Mouse (Mus musculus) liver, embryonic 13.5 days (tissue): ENCODE data around the gene Mvk. TPM values are rescaled to one million over a fixed set of nuclear protein-coding genes. Genes with fewer than 3 reads are reported as not detected.

Experiments used
- ATAC-seq: fragments of 200-750 bp; cut with Nextera tagmentation; 2 replicates; pipeline ENCODE4 v1.8.0; 2017; ENCODE audit warnings: low read depth, mild to moderate bottlenecking, moderate number of reproducible peaks, moderate library complexity
- DNase-seq: peaks from one replicate; pipeline ENCODE4 v3.0.0; 2022
- H3K27ac ChIP-seq: fragments of 300-500 bp; sonication (generic); 2 replicates; pipeline ENCODE4 v1.5.1; 2015; ENCODE audit warnings: moderate library complexity, mild to moderate bottlenecking, inconsistent platforms
- H3K27me3 ChIP-seq: fragments of 300-500 bp; sonication (generic); 2 replicates; pipeline ENCODE4 v1.6.1; 2015; ENCODE audit warnings: mild to moderate bottlenecking, inconsistent platforms
- H3K36me3 ChIP-seq: fragments of 300-500 bp; sonication (generic); 2 replicates; pipeline ENCODE4 v1.6.1; 2015; ENCODE audit warnings: mild to moderate bottlenecking, inconsistent platforms
- H3K4me1 ChIP-seq: fragments of 300-500 bp; sonication (generic); replicated peaks from 2 replicates; pipeline ENCODE4 v1.6.1; 2015; ENCODE audit warnings: inconsistent platforms
- H3K4me2 ChIP-seq: fragments of 300-500 bp; sonication (generic); 2 replicates; pipeline ENCODE4 v1.6.1; 2015; ENCODE audit warnings: inconsistent platforms, mild to moderate bottlenecking, moderate library complexity
- H3K4me3 ChIP-seq: fragments of 300-500 bp; sonication (generic); replicated peaks from 2 replicates; pipeline ENCODE4 v1.5.1; 2015; ENCODE audit warnings: mild to moderate bottlenecking, inconsistent platforms
- H3K9ac ChIP-seq: fragments of 300-500 bp; sonication (generic); 2 replicates; pipeline ENCODE4 v1.6.1; 2015; ENCODE audit warnings: mild to moderate bottlenecking, inconsistent platforms
- H3K9me3 ChIP-seq: fragments of 300-500 bp; sonication (generic); replicated peaks from 2 replicates; pipeline ENCODE4 v1.6.1; 2016; ENCODE audit warnings: inconsistent platforms
- WGBS: fragments of 180-500 bp; shearing (Covaris S2); methylation state at CpG from one replicate; pipeline ENCODE4 v1.1.7; 2015; ENCODE audit not compliant: insufficient replicate concordance; 5-methylcytosine and 5-hydroxymethylcytosine counted together
- polyA plus RNA-seq: library from polyadenylated mRNA; unstranded; fragments of >200 nt; fragmentation: Nextera tagmentation; extraction: Ambion mirVana; gene quantifications from 2 replicates; pipeline ENCODE4 v1.2.1, GENCODE M21; 2015

Gene Mvk
- 31.5 and 36.6 TPM in 2 replicates for polyA plus RNA-seq

DNA sequence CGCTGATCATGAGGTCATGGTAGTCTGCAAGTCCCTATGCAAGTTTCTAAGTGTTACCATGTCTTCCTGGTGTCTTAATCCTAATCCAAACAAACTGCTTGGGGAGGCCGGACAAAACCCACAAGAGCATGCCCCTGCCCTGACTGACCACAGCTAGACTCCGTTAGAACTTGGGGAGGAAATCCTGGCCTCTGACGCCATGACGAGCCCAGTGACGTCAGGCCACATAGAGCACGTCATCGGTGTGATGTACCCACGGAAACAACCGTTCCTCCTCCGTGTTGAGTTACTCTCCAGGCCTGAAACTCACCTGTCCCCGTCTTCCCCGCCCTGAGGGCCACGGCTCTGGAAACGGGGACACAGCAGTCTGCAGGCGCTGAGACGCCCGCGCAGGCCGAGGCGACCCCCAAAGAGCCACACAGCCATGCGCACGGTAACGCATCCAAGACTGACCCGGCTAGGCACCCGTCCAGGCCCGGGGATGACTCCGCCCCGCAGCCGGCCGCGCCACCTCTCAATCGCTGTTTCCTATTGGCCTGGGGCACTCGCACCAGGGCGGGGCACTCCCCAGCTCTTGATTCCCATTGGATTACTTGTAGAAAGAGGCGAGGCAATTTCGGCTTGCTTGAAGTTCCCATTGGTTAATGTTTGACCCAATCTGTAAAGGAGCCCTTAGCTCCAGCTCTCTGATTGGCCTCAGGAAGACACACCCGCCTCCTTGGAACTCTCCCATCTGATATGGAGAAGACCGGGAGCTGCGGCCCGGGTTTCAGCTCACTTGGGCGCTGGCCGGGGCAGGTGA, at the start of gene Mvk, which contains the start of gene Mmab:
TSS of gene Mvk (plus strand) at position 704 of the 802 bp plus-strand sequence.
TSS of gene Mmab (minus strand) at position 495 of the 802 bp plus-strand sequence.
- Histone ChIP-seq H3K36me3 (peaks cover 10% of the 10 kb centered on the region), H3K9ac (peak within 1 kb of the TSS; percentile 76), H3K27ac (peak within 1 kb of the TSS; percentile 58), H3K27me3 (no peaks in the 10 kb centered on the region), H3K4me1 (peaks cover 26% of the 10 kb centered on the region), H3K9me3 (no peaks in the 10 kb centered on the region), H3K4me3 (peak within 1 kb of the TSS; percentile 70), H3K4me2 (peak within 1 kb of the TSS; percentile 87)
- 2% methylated on average over 43 of the region's 43 CpGs for WGBS
- DNase-seq, result peak; percentile 96
- peak; percentile 95 for ATAC-seq

DNA sequence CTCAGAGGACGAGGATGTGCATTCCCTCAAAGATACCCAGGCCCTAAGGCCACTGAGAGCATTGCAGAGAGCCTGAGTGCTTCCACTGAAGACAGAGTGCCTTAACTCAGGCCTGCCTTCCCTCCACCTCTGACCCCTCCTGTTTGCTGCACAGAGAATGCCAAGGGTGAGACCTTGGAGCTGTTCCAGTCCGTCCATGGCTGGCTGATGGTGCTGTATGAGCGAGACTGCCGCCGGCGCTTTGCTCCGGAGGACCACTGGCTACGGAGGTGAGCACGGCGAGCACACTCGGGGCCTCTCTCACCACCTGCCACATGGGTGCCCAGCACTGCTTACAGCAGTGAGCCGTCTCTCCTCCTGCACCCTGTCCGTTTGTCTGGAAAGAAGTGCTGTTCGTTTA, 37.5 kb upstream of the Mvk start:
- Histone ChIP-seq H3K27ac (no peak overlapping the region), H3K4me1 (no peaks in the 10 kb centered on the region), H3K27me3 (no peaks in the 10 kb centered on the region), H3K9ac (no peak overlapping the region), H3K36me3 (peaks cover 100% of the 10 kb centered on the region), H3K4me3 (no peak overlapping the region), H3K9me3 (no peaks in the 10 kb centered on the region), H3K4me2 (no peak overlapping the region)
- DNase-seq, result no peak
- ATAC-seq, result no peak
- WGBS, result 87% methylated on average over 14 of the region's 14 CpGs

DNA sequence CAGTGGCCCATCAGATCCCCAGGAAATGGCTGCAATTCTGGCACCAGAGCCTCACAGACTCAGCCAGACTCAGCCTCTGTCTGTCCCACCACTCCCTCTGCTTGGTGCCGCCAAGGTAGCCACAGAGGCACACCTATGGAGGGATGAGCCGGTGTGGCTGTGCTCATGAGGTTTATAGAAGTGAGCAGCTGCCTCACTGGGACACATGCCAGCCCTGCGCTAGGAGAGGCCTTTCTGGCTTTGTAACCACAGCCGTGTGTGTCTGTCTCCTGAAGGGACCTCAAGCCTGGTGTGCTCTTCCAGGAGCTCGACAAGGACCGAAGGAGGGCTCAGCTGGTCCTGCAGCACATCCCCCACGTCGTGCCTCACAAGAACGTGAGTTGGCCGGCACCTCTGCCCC, 36.8 kb upstream of the Mvk start:
- H3K9ac ChIP-seq, result no peak overlapping the region
- peaks cover 100% of the 10 kb centered on the region for H3K36me3 ChIP-seq
- H3K27ac ChIP-seq, result no peak overlapping the region
- no peak overlapping the region for H3K4me3 ChIP-seq
- WGBS, result 85% methylated on average over 10 of the region's 10 CpGs
- no peak overlapping the region for H3K4me2 ChIP-seq
- no peaks in the 10 kb centered on the region for H3K4me1 ChIP-seq
- DNase-seq, result no peak
- no peak for ATAC-seq
- no peaks in the 10 kb centered on the region for H3K9me3 ChIP-seq
- no peaks in the 10 kb centered on the region for H3K27me3 ChIP-seq

DNA sequence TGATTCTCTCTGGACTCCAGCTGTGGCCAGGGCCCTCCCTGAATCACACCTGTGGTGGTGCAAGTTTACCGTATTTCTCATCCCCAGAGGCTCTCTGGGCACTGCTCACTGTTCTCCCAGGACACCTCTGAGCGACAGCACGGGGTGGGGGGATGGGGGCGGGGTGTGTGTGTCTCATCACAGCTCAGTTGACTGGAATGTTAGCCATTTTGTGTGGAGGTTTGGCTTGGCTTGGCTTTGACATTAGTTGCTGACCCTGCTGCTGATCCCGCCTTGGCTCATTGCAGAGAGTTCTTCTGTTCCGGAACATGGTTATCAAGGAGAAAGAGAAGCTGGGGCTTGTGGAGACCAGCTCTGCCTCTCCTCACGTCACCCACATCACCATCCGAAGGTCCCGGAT, 36.3 kb upstream of the Mvk start:
- Histone ChIP-seq H3K36me3 (peaks cover 100% of the 10 kb centered on the region), H3K4me2 (no peak overlapping the region), H3K27ac (no peak overlapping the region), H3K4me3 (no peak overlapping the region), H3K4me1 (0 out of 2 replicates have a peak, but pooled peaks cover under 1% of the 10 kb centered on the region), H3K27me3 (no peaks in the 10 kb centered on the region), H3K9ac (no peak overlapping the region), H3K9me3 (no peaks in the 10 kb centered on the region)
- 91% methylated on average over 9 of the region's 9 CpGs for WGBS
- ATAC-seq (no peak), DNase-seq (no peak)

DNA sequence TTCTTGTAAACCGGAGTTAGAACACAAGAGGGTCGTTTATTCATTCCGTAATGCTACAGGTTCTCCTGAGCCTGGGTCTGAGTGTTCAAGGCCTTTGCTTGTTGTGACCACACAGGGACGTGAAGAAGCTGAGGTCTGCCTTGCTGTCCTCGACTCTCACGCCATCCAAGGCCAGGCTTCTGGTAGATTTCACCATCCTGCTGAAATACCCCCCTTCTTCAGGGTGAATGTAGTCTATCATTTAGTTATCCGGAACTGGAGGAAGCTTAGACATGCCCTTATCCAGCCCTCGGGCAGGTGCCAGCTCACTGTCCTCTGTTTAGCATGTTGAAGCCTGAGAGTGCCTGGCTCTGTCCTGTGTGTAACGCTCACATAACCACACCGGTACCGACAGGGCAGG, 35.2 kb upstream of the Mvk start:
- H3K27me3 ChIP-seq, result no peaks in the 10 kb centered on the region
- 86% methylated on average over 11 of the region's 11 CpGs for WGBS
- DNase-seq (no peak), ATAC-seq (no peak)
- no peak overlapping the region for H3K27ac ChIP-seq
- H3K36me3 ChIP-seq, result peaks cover 98% of the 10 kb centered on the region
- no peak overlapping the region for H3K4me2 ChIP-seq
- H3K9me3 ChIP-seq, result no peaks in the 10 kb centered on the region
- H3K4me3 ChIP-seq, result no peak overlapping the region
- peaks cover 10% of the 10 kb centered on the region; the same call in 1 of the 2 replicates for H3K4me1 ChIP-seq
- no peak overlapping the region for H3K9ac ChIP-seq

DNA sequence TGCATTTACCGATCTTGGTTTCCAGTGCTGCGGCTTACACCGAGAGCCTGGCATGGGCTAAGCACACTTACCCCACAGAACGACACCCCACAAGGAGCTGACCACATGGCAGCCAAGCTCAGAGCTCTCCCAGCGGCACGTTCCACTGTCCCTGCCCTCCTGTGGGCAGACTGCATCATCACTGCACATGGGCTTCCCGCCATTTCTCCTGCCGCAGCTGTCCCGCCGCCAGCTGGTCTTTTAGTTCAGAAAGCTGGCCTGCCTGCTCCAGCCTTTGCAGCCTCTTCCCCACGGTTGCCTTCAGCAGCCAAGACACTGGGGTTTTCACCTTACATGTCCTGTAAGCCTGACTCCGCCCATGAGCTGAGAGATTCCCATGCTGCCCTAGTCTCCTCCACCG, 33.6 kb upstream of the Mvk start:
- Histone ChIP-seq H3K9me3 (no peaks in the 10 kb centered on the region), H3K4me1 (peaks cover 10% of the 10 kb centered on the region; the same call in 1 of the 2 replicates), H3K9ac (no peak overlapping the region), H3K4me2 (no peak overlapping the region), H3K36me3 (peaks cover 95% of the 10 kb centered on the region), H3K27ac (no peak overlapping the region), H3K27me3 (no peaks in the 10 kb centered on the region), H3K4me3 (no peak overlapping the region)
- DNase-seq, result no peak
- WGBS, result 90% methylated on average over 13 of the region's 13 CpGs
- ATAC-seq, result no peak

DNA sequence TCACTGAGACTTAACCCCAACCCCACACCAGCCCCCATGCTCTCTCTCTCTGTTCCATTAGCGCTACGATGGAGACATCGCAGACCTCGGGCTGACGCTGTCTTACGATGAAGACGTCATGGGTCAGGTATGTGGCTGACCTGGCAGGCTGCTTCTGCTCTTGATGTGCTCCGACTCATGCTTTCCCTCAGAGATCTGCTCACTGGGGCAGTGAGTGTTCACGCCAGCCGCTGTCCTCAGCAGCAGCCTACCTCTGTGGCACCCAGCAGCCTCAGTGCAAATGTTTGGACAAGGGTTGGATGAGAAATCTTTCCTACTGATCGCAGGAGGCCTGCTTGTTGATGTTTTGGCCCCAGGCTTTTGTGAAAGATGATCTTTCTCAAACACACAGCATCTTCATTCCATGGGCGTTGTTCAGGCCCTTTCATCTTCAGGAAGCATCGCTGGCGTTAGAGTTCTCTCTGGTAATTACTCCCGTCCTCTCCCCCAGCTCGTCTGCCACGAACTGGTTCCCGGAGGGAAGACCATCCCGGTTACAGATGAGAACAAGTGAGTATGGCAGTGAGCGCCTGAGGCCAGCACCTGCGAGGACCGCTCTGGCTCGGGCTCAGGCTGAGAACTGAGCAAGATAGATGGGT, 31.6 kb upstream of the Mvk start:
- DNase-seq, result no peak
- peaks cover 10% of the 10 kb centered on the region; the same call in 1 of the 2 replicates for H3K4me1 ChIP-seq
- no peaks in the 10 kb centered on the region for H3K27me3 ChIP-seq
- H3K27ac ChIP-seq, result no peak overlapping the region
- H3K4me3 ChIP-seq, result no peak overlapping the region
- H3K9ac ChIP-seq, result no peak overlapping the region
- ATAC-seq, result no peak
- H3K36me3 ChIP-seq, result peaks cover 95% of the 10 kb centered on the region
- no peak overlapping the region for H3K4me2 ChIP-seq
- 82% methylated on average over 23 of the region's 23 CpGs for WGBS
- no peaks in the 10 kb centered on the region for H3K9me3 ChIP-seq

DNA sequence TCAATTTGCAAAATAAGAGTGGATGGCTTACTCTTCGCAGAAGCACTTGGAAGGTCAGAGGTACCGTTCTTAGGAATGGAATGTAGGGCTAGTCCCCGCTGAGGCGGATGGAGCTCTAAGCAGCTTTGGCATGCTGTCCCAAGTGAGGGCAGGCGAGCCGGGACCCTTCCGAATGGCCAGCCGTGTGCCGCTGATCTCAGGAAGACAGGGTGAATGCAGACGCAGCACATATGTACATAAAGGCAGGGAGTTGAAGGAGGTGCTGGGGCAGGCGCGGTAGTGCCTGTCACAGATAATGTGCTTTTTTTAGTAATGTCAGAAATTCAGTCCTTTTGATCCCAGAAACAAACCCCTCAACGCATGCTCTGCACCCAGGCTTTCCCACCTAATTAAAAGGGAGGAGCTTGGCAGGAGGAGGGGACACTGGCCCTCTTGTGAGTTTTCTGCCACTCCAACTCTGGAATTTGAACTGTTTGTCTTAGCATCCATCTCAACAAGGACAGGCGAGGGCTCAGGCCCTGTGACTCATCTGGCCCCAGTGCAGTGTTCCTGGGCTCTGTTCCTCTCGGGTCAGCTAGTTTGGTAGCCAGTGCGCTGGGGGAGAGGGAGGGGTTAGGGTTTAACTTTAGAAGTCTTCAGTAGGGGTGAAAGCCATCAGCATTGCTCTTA, 30.9 kb upstream of the Mvk start:
- 0 out of 2 replicates have a peak, but pooled peaks have one; percentile 22 for ATAC-seq
- WGBS, result 76% methylated on average over 16 of the region's 16 CpGs

DNA sequence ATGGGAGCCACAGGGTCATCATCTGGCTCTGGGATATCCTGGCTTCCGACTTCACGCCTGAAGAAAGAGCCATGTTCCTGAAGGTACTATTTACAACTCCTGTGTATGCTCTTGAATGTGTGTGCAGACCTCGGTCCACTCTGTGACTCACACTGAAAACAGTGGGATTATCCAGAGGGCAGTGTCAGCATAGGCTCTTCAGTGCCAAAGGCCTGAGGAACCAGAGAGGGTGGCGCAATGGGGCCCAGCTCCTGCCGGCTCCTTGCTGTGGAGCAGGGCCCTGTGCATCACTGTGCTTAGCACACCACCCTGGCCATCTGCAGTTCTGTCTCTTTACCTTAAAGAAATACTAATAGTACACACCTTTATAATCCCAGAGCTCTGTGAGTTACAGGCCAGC, 28.5 kb upstream of the Mvk start:
- H3K4me3 ChIP-seq, result no peak overlapping the region
- WGBS, result 88% methylated on average over 5 of the region's 5 CpGs
- H3K4me1 ChIP-seq, result peaks cover 10% of the 10 kb centered on the region; the same call in 1 of the 2 replicates
- no peaks in the 10 kb centered on the region for H3K9me3 ChIP-seq
- peaks cover 95% of the 10 kb centered on the region for H3K36me3 ChIP-seq
- no peak overlapping the region for H3K27ac ChIP-seq
- no peaks in the 10 kb centered on the region for H3K27me3 ChIP-seq
- DNase-seq (no peak), ATAC-seq (no peak)
- no peak overlapping the region for H3K9ac ChIP-seq
- no peak overlapping the region for H3K4me2 ChIP-seq

More for the DNA sequence above, 30.9 kb upstream of the Mvk start:
- Histone ChIP-seq H3K9ac (no peak overlapping the region), H3K4me1 (peaks cover 10% of the 10 kb centered on the region; the same call in 1 of the 2 replicates), H3K36me3 (peaks cover 95% of the 10 kb centered on the region), H3K27ac (0 out of 2 replicates have a peak overlapping the region, but pooled peaks have one; percentile 6), H3K4me2 (no peak overlapping the region), H3K27me3 (no peaks in the 10 kb centered on the region), H3K9me3 (no peaks in the 10 kb centered on the region), H3K4me3 (no peak overlapping the region)
- no peak for DNase-seq

DNA sequence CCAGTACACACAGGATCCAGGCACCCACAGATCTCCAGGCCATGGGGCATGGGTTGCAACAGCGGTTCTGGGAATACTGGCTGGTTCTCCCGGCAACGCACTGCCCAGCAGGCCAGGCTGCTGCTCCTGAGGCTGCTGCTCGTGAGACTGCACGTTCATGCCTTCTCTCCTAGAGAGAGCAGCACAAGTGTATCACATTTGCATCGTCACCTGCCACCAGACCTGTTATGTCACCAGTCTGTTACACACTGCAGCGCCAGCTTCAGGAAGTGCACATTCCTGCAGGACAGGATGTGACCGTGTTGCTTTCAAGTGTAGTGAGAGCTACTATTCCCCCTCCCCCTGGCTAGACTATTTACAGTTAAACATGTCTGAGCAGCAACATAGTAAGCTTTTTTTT, 27.2 kb upstream of the Mvk start:
- DNase-seq (no peak), ATAC-seq (no peak)
- Histone ChIP-seq H3K36me3 (peaks cover 88% of the 10 kb centered on the region), H3K4me3 (no peak overlapping the region), H3K4me1 (peaks cover 15% of the 10 kb centered on the region; the same call in 1 of the 2 replicates), H3K27me3 (no peaks in the 10 kb centered on the region), H3K27ac (no peak overlapping the region), H3K9ac (no peak overlapping the region), H3K4me2 (no peak overlapping the region), H3K9me3 (no peaks in the 10 kb centered on the region)
- WGBS, result 78% methylated on average over 8 of the region's 8 CpGs

DNA sequence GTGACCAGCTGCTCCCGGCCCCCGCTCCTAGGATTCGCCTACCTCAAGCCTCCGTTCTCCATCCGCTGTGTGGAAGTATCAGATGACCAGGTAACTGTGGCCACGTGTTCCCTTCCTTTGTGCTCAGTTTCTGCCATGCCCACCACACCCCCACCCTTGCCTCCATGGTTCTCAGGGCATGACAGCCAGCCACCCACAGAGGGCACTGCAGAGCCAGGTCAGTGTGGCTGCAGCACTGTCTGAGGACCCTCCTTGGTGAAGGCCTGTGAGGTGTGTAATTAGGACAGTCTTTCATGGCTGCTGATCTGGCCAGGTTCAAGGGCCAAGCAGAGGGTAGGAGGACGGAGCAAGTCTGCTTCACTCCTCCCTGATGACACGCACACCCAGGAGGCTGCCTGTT, 25.5 kb upstream of the Mvk start:
- DNase-seq, result no peak

More for the DNA sequence above, 25.5 kb upstream of the Mvk start:
- no peak overlapping the region for H3K4me3 ChIP-seq
- no peak overlapping the region for H3K4me2 ChIP-seq
- no peaks in the 10 kb centered on the region for H3K27me3 ChIP-seq
- WGBS, result 78% methylated on average over 8 of the region's 8 CpGs
- H3K9ac ChIP-seq, result no peak overlapping the region
- H3K4me1 ChIP-seq, result peaks cover 18% of the 10 kb centered on the region
- no peak overlapping the region for H3K27ac ChIP-seq
- no peaks in the 10 kb centered on the region for H3K9me3 ChIP-seq
- ATAC-seq, result no peak
- peaks cover 71% of the 10 kb centered on the region for H3K36me3 ChIP-seq
